Mouse (Mus musculus): ENCODE results near the gene Nudcd2. TPM values are rescaled to one million over a fixed set of nuclear protein-coding genes. Genes with fewer than 3 reads are reported as not detected.

Nudcd2 gene
- total RNA-seq, 1 experiment from 2014 or later = 32.1 TPM

DNA sequence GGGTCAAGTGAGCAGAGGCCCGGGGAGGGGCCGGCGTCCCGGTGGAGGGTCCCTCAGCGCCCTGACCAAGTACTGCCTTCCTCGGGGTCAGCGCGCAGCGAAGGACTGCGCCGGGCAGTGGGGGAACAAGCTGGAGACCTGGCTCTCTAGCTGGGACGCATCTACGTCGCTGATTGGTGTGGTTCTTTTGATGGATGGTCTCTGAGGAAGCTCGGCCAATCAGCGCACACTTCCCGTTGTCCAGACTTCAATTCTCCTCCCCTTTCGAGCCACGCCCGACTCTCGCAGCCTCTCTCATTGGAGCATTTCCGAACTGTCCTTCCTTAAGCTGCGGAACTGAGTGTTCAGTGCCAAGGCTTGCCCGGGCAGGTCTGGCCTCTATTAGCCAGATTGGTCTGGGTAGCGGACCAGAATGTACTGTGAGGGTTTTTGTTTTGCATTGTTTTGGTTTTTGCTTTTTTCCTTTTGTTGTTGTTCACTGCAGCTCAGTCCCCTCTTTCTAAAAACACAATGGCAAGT lies 21.7 kb downstream of the Nudcd2 start, which contains the start of gene Ccng1:
Gene Ccng1 (minus strand): TSS at position 203 of the 519 bp plus-strand sequence.
- peak; percentile 96 for DNase-seq

- no peak for DNase-seq
Measured at GRCm38 (mm10) chr11:40755968-40756367, 22.5 kb downstream of the Nudcd2 start.

GRCm38 (mm10) chr11:40759896-40760295 lies 26.4 kb downstream of the Nudcd2 start:
- no peak for DNase-seq

DNA sequence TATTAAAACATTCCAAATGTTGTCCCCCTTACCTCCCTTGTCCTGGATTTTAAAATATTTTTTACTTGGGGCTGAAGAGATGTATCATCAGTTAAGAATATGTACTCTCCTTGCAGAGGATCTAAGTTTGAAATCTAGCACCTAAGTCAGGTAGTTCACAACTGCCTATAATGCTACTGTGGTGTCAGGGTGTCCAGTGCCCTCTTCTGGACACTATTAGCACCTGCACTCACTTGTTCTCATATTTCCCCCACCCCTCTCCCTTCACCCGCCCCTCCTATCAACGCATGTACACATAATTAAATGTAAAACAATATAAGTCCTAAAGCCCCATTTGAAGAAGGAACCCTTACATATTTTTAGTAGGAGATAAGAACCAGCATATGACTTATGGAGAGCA lies 29.9 kb downstream of the Nudcd2 start:
- peak; percentile 18 for DNase-seq

GRCm38 (mm10) chr11:40764690-40765089 lies 31.2 kb downstream of the Nudcd2 start:
- no peak for DNase-seq

- peak; percentile 15 for DNase-seq
Measured at GRCm38 (mm10) chr11:40775315-40776269, 42.1 kb downstream of the Nudcd2 start.

DNA sequence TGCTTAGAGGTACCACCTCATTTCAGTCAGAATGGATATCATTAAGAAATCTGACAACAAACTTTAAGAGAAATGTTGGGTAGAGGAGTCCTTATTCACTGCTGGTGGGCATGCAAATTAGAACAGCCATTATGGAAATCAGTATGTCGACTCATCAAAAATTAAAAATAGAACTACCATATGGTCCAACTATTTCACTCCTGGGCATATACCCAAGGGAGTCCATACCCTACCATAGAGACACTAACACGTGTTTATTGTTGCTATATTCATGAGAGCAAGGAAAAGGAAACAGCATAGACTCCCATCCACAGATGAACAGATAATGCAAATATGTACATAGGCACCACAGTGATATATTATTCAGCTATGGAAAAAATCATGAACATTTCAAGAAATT lies 48.4 kb downstream of the Nudcd2 start:
- DNase-seq = no peak

GRCm38 (mm10) chr11:40783346-40783745 lies 49.9 kb downstream of the Nudcd2 start:
- no peak for DNase-seq

- DNase-seq = no peak
Measured at GRCm38 (mm10) chr11:40784326-40784725, 50.9 kb downstream of the Nudcd2 start.

GRCm38 (mm10) chr11:40786900-40787299 lies 53.4 kb downstream of the Nudcd2 start:
- no peak for DNase-seq

Other genes with a start within 250 kb of the Nudcd2 start
- 98.1 and 102 TPM in 2 replicates for gene Mat2b, start 38.5 kb upstream of the Nudcd2 start, total RNA-seq (2021)
- 8.1 and 9.1 TPM in 2 replicates for gene Hmmr, start 245 bp upstream of the Nudcd2 start, total RNA-seq (2021)
- gene Ccng1, start 21.6 kb downstream of the Nudcd2 start, total RNA-seq (2021) = 71.7 and 74.4 TPM in 2 replicates

Measured in adrenal gland, postnatal 14 days (tissue).